ENCODE assay signal across 1 mouse cellular context in the genomic region with DNA sequence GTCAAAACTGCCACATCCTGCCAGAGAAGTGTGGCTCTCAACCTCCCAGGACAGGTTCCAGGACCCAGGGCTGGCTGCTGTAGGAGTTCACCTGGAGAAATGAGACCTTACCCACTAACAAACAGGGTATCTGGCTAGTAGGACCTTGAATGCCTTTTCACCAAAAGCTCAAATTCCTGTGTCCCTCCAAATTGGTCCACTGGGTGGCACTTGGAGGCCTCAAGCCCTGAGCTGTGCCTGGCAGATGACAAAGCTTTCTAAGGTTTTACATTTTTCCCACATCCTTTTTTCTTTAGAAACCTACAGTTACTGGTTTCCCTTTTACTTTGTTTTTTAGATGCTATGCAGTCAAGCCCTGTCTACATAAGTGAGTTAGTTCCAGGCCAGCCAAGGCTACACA.
TF ChIP-seq lines count a peak whose summit lies in the region.

No protein-coding gene starts in this region.

TF ChIP-seq in MEL, 35 proteins besides CTCF, POLR2A, EP300 and RAD21 (continued from another document):
- TF ChIP-seq SIN3A (IDR thresholded peaks at IDR 0.05; ENCODE audit: low read length) (no peak), CHD1 (IDR thresholded peaks at IDR 0.05; ENCODE audit: low read depth, low read length) (no peak), NRF1 (IDR thresholded peaks at IDR 0.05; ENCODE audit: insufficient read depth, low read depth, low read length, poor library complexity, severe bottlenecking) (no peak), KAT2A (conservative IDR thresholded peaks at IDR 0.05; ENCODE audit: low read depth, low read length) (no peak), ZNF384 (IDR thresholded peaks at IDR 0.05; ENCODE audit: low read depth, low read length) (no peak), HCFC1 (IDR thresholded peaks at IDR 0.05; ENCODE audit: low read depth, low read length) (no peak), MAZ (IDR thresholded peaks at IDR 0.05; ENCODE audit: low read depth, low read length) (no peak), MAX (IDR thresholded peaks at IDR 0.05; ENCODE audit: low read length) (no peak), RCOR1 (IDR thresholded peaks at IDR 0.05; ENCODE audit: low read depth, low read length) (no peak), ZC3H11A (IDR thresholded peaks at IDR 0.05; ENCODE audit: low read depth, low read length) (peak; percentile 32; the same call in 1 of the 2 replicates)
